Mouse (Mus musculus) neural tube, embryonic 14.5 days (tissue): ENCODE data around the gene Nup133. TPM values are rescaled to one million over a fixed set of nuclear protein-coding genes. Genes with fewer than 3 reads are reported as not detected.

Source experiments
- ATAC-seq: fragments of 200-750 bp; cut with Nextera tagmentation; 2 replicates; pipeline ENCODE4 v1.8.0; 2017; ENCODE audit warnings: low read depth, mild to moderate bottlenecking, moderate TSS enrichment, moderate library complexity
- H3K27ac ChIP-seq: fragments of 300-500 bp; sonication (generic); 2 replicates; pipeline ENCODE4 v1.5.1; 2014; ENCODE audit warnings: low read depth, mild to moderate bottlenecking, control low read depth, low read length, moderate library complexity, mixed read lengths
- H3K27me3 ChIP-seq: fragments of 300-500 bp; sonication (generic); 2 replicates; pipeline ENCODE4 v1.6.1; 2014; ENCODE audit warnings: low read length; ENCODE audit not compliant: control insufficient read depth, insufficient read depth
- H3K36me3 ChIP-seq: fragments of 300-500 bp; sonication (generic); 2 replicates; pipeline ENCODE4 v1.6.1; 2014; ENCODE audit warnings: low read length, mixed read lengths; ENCODE audit not compliant: control insufficient read depth, insufficient read depth
- H3K4me1 ChIP-seq: fragments of 300-500 bp; sonication (generic); 2 replicates; pipeline ENCODE4 v1.6.1; 2014; ENCODE audit warnings: low read length; ENCODE audit not compliant: control insufficient read depth, insufficient read depth
- H3K4me2 ChIP-seq: fragments of 300-500 bp; sonication (generic); 2 replicates; pipeline ENCODE4 v1.6.1; 2014; ENCODE audit warnings: mild to moderate bottlenecking, low read depth, low read length, control low read depth
- H3K4me3 ChIP-seq: fragments of 300-500 bp; sonication (generic); 2 replicates; pipeline ENCODE4 v1.5.1; 2014; ENCODE audit warnings: low read depth, low read length, control low read depth, mixed read lengths
- H3K9ac ChIP-seq: fragments of 300-500 bp; sonication (generic); replicated peaks from 2 replicates; pipeline ENCODE4 v1.6.1; 2014; ENCODE audit warnings: low read depth, mild to moderate bottlenecking, control low read depth, low read length, mixed read lengths
- H3K9me3 ChIP-seq: fragments of 300-500 bp; sonication (generic); 2 replicates; pipeline ENCODE4 v1.6.1; 2016; ENCODE audit warnings: low read length; ENCODE audit not compliant: control insufficient read depth
- WGBS: fragments of 180-500 bp; shearing (Covaris S2); extraction: QIAGEN DNeasy Blood & Tissue Kit; methylation state at CpG from one replicate; pipeline ENCODE4 v1.1.7; 2014; 5-methylcytosine and 5-hydroxymethylcytosine counted together
- polyA plus RNA-seq: library from polyadenylated mRNA; unstranded; fragments of >200 nt; fragmentation: Nextera tagmentation; extraction: Ambion mirVana; gene quantifications from 2 replicates; pipeline ENCODE4 v1.2.1, GENCODE M21; 2014

Gene Nup133
- polyA plus RNA-seq, 1 experiment from 2014 or later = 24.0 TPM

DNA sequence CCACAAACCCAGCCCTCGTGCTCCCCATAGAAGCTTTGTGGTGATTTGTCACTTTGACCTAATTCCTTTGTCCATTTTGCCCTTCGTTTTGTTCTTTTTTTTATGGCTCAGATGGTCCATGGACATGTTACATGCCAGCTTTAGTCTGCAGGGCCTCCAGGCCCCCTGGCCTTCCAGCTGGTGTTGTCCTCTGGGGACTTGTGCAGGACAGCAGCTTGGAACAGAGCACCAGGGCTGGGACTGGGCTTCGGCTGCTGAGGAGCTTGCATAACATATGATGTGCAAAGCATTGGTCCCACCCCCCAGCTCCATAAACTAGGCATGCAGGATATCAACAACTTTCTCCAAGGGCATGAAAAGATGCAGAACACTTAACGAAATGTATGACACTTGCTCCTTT is 59.3 kb downstream of the Nup133 start:
- Histone ChIP-seq H3K36me3 (no peaks in the 10 kb centered on the region), H3K4me3 (no peak overlapping the region), H3K4me2 (no peak overlapping the region), H3K9ac (no peak overlapping the region), H3K27ac (no peak overlapping the region), H3K27me3 (peaks cover 18% of the 10 kb centered on the region), H3K4me1 (no peaks in the 10 kb centered on the region; the same call in 1 of the 2 replicates), H3K9me3 (no peaks in the 10 kb centered on the region)
- ATAC-seq = no peak
- WGBS = 59% methylated on average over 4 of the region's 4 CpGs

DNA sequence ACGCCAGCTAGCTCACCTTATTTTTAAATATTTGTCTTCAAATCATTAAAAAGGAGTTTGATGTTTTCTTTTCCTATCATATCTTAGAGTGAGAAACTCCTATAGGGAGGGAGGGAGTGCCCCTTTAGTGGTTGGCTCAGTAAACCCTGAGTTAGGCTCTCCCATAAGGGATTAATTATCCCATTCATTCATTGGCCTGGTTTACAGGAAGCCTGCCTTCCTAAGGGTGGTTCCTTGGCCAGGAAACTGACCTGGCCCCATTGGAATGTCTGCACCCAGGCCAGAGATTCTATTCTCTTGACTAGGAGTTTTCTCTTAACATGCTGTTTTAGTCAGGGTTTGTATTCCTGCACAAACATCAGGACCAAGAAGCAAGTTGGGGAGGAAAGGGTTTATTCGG is 61.1 kb downstream of the Nup133 start:
- WGBS = 95% methylated on average over 2 of the region's 2 CpGs
- Histone ChIP-seq H3K9ac (no peak overlapping the region), H3K27ac (no peak overlapping the region), H3K27me3 (peaks cover 4% of the 10 kb centered on the region; the same call in 1 of the 2 replicates), H3K4me2 (no peak overlapping the region), H3K4me3 (no peak overlapping the region), H3K36me3 (no peaks in the 10 kb centered on the region), H3K9me3 (no peaks in the 10 kb centered on the region), H3K4me1 (no peaks in the 10 kb centered on the region; the same call in 1 of the 2 replicates)
- no peak for ATAC-seq

DNA sequence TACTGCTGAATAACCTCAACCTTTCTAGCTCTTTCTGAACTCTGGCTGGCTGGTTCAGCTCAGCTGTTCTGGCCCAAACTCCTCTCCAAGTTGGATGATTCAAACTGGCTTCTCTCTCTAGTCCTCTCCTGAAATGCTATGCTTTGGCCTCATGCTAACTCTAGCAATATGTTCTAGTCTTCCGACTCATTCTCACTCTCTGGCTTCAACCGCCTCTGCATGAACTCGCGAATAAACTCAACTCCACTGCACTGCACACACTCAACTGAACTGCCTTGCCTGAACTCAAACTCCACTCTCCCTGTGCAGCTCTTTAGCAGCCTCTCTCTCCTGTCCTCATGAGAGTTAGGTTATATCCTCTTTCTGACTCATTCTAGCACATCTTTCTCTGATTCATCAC is 61.9 kb downstream of the Nup133 start:
- Histone ChIP-seq H3K4me1 (no peaks in the 10 kb centered on the region; the same call in 1 of the 2 replicates), H3K9me3 (no peaks in the 10 kb centered on the region), H3K27me3 (no peaks in the 10 kb centered on the region), H3K4me2 (no peak overlapping the region), H3K4me3 (no peak overlapping the region), H3K36me3 (no peaks in the 10 kb centered on the region), H3K9ac (no peak overlapping the region), H3K27ac (no peak overlapping the region)
- no peak for ATAC-seq
- 95% methylated on average over 4 of the region's 4 CpGs for WGBS

DNA sequence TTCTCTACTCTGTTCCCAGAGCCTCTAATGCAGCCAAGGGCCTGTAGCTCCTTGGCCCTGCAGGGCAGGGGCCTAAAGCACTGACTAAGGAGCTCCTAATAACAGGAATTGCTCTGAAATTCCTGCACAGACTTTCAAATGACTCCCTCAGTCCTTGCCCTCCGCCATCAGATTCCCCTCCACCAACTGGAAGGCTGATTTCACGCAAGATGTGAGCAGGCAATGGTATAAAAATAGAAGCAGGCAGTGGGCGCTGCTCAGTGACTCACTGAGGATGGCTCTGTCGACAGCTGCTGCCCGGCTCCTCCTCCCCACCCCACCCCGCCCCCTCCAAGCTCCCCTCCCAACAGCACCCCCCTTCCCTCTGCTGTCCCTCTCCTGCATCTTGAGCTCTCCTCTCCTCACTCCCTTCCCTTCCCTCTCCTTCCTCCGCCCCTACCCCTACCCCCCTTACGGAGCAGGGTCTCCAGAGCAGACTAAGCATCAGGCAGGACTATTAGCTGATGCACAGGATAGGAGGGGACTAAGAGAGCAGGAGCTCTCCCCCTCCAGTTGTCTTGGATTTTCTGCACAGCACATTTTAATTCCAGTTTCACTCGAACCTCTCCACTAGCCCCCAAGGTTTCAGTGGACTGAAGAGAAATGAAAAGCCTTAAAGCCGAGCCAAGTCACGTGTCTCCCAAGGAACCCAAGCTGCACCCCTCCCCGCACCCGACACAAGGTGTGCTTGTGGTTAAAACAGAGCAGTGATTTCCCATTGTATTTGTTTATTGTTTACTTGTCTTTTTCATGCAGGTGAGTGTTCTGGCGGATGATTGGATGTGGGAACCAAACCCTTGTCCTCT is 64.1 kb downstream of the Nup133 start:
- H3K27me3 ChIP-seq = no peaks in the 10 kb centered on the region
- no peak overlapping the region for H3K4me3 ChIP-seq
- 0 out of 2 replicates have a peak overlapping the region, but pooled peaks have one; percentile 1 for H3K27ac ChIP-seq
- 9% methylated on average over 13 of the region's 14 CpGs for WGBS
- H3K9ac ChIP-seq = 0 out of 2 replicates have a peak overlapping the region, but pooled peaks have one; percentile 17
- H3K9me3 ChIP-seq = no peaks in the 10 kb centered on the region
- H3K4me2 ChIP-seq = peak overlapping the region; percentile 30; the same call in 1 of the 2 replicates
- H3K4me1 ChIP-seq = no peaks in the 10 kb centered on the region
- no peaks in the 10 kb centered on the region for H3K36me3 ChIP-seq
- peak; percentile 74 for ATAC-seq

DNA sequence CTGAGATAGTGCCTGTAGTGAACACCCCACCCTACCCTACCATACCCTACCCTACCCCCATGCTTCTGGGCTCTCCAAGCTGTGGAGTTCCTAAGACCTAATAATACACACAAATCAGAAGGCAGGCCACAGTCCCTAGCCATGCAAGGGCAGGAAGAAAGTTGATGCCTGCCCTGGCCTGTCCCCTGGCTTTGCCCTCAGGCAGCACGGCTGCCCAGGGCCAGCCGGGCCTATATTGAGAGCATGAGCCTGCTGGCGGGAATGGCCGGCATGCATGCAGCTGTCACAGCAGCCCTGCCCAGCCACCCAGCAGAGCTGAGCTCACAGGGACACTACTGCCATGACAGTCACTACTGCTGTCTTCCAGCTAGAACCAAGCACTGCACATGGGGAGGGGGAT is 66.0 kb downstream of the Nup133 start:
- ATAC-seq = no peak
- WGBS = 68% methylated on average over 4 of the region's 4 CpGs
- no peaks in the 10 kb centered on the region for H3K27me3 ChIP-seq
- H3K27ac ChIP-seq = no peak overlapping the region
- H3K4me2 ChIP-seq = no peak overlapping the region
- H3K9me3 ChIP-seq = no peaks in the 10 kb centered on the region
- no peak overlapping the region for H3K4me3 ChIP-seq
- H3K36me3 ChIP-seq = no peaks in the 10 kb centered on the region
- no peak overlapping the region for H3K9ac ChIP-seq
- no peaks in the 10 kb centered on the region for H3K4me1 ChIP-seq

DNA sequence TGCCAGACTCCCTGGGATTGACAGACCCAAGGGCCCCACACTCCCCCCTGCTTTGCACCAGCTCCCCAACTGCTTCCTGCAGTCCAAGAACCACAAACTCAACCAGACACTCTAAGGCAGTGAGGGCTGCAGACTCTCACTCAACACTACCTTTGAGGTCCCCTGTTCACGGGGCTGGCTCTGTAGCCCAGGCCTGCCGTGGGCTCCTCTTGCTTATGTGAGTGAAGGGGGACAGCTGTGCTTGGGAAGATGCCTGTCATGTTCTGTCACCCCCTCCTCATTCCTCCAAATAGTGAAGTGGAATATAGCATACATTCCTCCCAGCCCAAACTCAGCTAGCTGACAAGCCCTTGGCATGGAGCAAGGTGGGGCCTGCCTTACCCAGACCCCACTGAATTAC is 66.7 kb downstream of the Nup133 start:
- Histone ChIP-seq H3K4me3 (no peak overlapping the region), H3K4me1 (no peaks in the 10 kb centered on the region), H3K27ac (no peak overlapping the region), H3K4me2 (no peak overlapping the region), H3K9me3 (no peaks in the 10 kb centered on the region), H3K27me3 (no peaks in the 10 kb centered on the region), H3K36me3 (no peaks in the 10 kb centered on the region), H3K9ac (no peak overlapping the region)
- WGBS = 69% methylated on average over 2 of the region's 2 CpGs
- no peak for ATAC-seq

DNA sequence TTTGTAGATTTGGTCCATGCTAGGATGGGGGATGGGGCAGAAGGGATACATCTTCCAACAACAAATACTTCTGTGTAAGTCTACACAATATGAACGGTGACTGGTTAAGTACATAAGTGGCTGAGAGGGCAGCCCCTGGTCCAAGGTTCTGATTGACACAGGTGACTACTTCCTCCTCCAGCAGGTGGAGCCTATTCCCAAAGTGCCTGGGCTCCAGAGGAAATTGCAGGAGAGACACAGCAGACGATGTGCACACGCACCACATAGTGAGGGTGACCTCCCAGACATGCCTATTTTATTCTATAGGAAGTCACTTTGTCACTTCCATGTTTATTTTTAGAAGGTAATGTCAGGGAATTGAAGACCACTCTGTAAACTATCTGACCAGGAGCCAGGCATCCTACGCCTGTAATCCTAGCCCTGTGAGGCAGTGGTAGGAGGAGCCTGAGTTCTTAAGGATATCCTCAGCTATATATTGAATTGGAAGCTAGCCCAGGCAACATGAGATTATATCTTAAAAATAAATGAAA is 68.2 kb downstream of the Nup133 start:
- H3K4me2 ChIP-seq = no peak overlapping the region
- no peaks in the 10 kb centered on the region for H3K36me3 ChIP-seq
- no peaks in the 10 kb centered on the region for H3K27me3 ChIP-seq
- ATAC-seq = no peak
- no peak overlapping the region for H3K9ac ChIP-seq
- no peak overlapping the region for H3K27ac ChIP-seq
- H3K9me3 ChIP-seq = no peaks in the 10 kb centered on the region
- whole genome bisulfite sequencing = 62% methylated on average over 4 of the region's 4 CpGs
- no peaks in the 10 kb centered on the region for H3K4me1 ChIP-seq
- H3K4me3 ChIP-seq = no peak overlapping the region

DNA sequence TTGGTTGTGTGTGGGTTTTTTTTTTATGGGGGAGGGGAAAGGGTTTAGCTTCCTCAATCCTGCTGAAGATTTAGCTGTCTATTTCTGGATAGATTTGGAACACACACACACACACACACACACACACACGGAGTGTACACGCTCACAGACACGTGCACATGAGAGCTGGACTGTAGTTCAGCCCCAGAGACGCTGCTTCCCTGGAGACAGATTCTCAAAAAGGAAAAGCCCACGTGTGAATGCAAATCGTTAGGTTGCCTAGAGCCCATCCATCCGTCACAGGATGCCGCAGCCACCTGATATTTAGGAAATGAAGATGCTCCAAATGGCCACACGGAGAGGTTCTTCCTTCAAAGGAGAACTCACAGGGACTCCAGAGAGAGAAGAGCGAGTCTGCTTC is 68.8 kb downstream of the Nup133 start:
- no peaks in the 10 kb centered on the region for H3K36me3 ChIP-seq
- no peak overlapping the region for H3K9ac ChIP-seq
- no peak for ATAC-seq
- WGBS = 63% methylated on average over 10 of the region's 10 CpGs
- H3K4me2 ChIP-seq = no peak overlapping the region
- H3K9me3 ChIP-seq = no peaks in the 10 kb centered on the region
- no peaks in the 10 kb centered on the region for H3K4me1 ChIP-seq
- H3K27ac ChIP-seq = no peak overlapping the region
- no peaks in the 10 kb centered on the region for H3K27me3 ChIP-seq
- no peak overlapping the region for H3K4me3 ChIP-seq

DNA sequence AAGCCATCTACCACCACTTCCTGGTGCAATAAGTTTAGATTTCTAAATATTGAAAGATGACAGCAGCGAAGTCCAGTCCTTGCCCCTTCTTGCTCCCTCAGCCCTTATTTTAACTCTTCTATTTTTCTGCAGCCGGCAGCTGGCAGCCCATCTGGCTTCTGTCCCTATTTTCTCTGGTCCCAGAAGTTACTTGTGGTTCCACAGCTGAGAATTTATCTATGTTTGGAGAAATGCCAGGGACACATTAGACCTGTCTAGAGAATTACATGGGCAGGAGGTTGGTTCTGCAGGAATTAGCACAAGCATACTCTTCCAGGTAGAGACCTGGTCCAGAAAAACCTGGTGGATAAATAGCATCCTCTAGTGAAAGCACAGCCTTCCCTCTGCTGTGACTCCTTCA is 71.2 kb downstream of the Nup133 start:
- no peaks in the 10 kb centered on the region for H3K36me3 ChIP-seq
- no peak overlapping the region for H3K4me3 ChIP-seq
- no peak overlapping the region for H3K9ac ChIP-seq
- H3K4me2 ChIP-seq = no peak overlapping the region
- no peaks in the 10 kb centered on the region for H3K27me3 ChIP-seq
- no peaks in the 10 kb centered on the region for H3K4me1 ChIP-seq
- no peak overlapping the region for H3K27ac ChIP-seq
- WGBS = 55% methylated on average over 2 of the region's 2 CpGs
- ATAC-seq = no peak
- no peaks in the 10 kb centered on the region for H3K9me3 ChIP-seq
